Mouse (Mus musculus) ES-Bruce4 (cell line): Measurements from ENCODE around the gene Ap1ar. TPM values are rescaled to one million over a fixed set of nuclear protein-coding genes. Genes with fewer than 3 reads are reported as not detected.

Experiments
- H3K27ac ChIP-seq: 2 replicates; pipeline ENCODE4 v1.5.1; 2012; ENCODE audit warnings: low read length, inconsistent platforms; ENCODE audit not compliant: insufficient read depth
- H3K27me3 ChIP-seq: 2 replicates; pipeline ENCODE4 v1.6.1; 2012; ENCODE audit warnings: mild to moderate bottlenecking, low read length, inconsistent platforms; ENCODE audit not compliant: control insufficient read depth, poor library complexity, insufficient read depth, severe bottlenecking
- H3K36me3 ChIP-seq: 2 replicates; pipeline ENCODE4 v1.6.1; 2012; ENCODE audit warnings: inconsistent platforms, mild to moderate bottlenecking, low read length, moderate library complexity; ENCODE audit not compliant: control insufficient read depth, poor library complexity, insufficient read depth, severe bottlenecking
- H3K4me1 ChIP-seq: one replicate; pipeline ENCODE4 v1.8.1; 2011; ENCODE audit warnings: low read length; ENCODE audit not compliant: control insufficient read depth, insufficient read depth
- H3K4me3 ChIP-seq: 2 replicates; pipeline ENCODE4 v1.5.1; 2011; ENCODE audit warnings: low read depth, mild to moderate bottlenecking, low read length
- H3K9ac ChIP-seq: 2 replicates; pipeline ENCODE4 v1.6.1; 2012; ENCODE audit warnings: low read depth, mild to moderate bottlenecking, inconsistent platforms; ENCODE audit not compliant: poor library complexity, severe bottlenecking
- H3K9me3 ChIP-seq: replicated peaks from 2 replicates; pipeline ENCODE4 v1.6.1; 2012; ENCODE audit warnings: mild to moderate bottlenecking, low read length, inconsistent platforms; ENCODE audit not compliant: control insufficient read depth, poor library complexity, insufficient read depth, severe bottlenecking
- CTCF ChIP-seq: IDR thresholded peaks from one replicate; pipeline ENCODE4 v1.8.1; 2011; ENCODE audit warnings: low read depth, low read length
- EP300 ChIP-seq: IDR thresholded peaks from 2 replicates; pipeline ENCODE4 v1.6.1; 2011; ENCODE audit warnings: low read depth, low read length; ENCODE audit not compliant: insufficient read depth
- POLR2A ChIP-seq: IDR thresholded peaks from one replicate; pipeline ENCODE4 v1.8.1; 2011; ENCODE audit warnings: low read length; ENCODE audit not compliant: insufficient read depth
- polyA plus RNA-seq: library from polyadenylated mRNA; stranded (reverse); fragments of >200 nt; gene quantifications from 2 replicates; pipeline ENCODE4 v1.2.4, GENCODE M21; 2011; ENCODE audit warnings: low read depth; ENCODE audit not compliant: missing spikeins, insufficient read depth, insufficient read length

The Ap1ar gene
- polyA plus RNA-seq, 1 experiment, result 61.7 TPM

DNA sequence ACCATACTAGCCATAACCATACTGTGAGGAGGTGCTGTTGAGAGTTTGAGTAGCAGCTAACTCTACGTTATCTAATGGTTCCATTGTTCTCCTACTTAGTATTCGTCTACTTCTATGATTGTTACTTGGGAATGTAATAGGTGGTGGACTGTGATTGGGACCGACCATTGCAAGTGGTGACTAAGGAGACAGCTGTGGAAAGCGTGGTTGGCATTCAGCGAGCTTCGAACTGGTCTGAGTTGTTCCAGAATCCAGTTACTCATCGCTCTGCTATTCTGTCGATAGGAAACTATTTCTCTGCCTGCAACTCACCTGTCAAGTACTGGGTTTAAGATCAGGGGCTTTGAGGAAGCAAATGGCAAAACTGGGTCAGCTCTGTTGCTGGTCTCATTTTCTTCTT lies 36.2 kb downstream of the Ap1ar start:
- Histone ChIP-seq H3K27ac (no peak overlapping the region), H3K9ac (no peak overlapping the region), H3K27me3 (no peaks in the 10 kb centered on the region; the same call in 1 of the 2 replicates), H3K9me3 (no peaks in the 10 kb centered on the region), H3K4me1 (no peaks in the 10 kb centered on the region), H3K4me3 (no peak overlapping the region), H3K36me3 (no peaks in the 10 kb centered on the region)
- no peak for TF ChIP-seq EP300
- no peak for TF ChIP-seq CTCF
- no peak for TF ChIP-seq POLR2A

- Histone ChIP-seq H3K9me3 (no peaks in the 10 kb centered on the region), H3K4me3 (no peak overlapping the region), H3K27me3 (no peaks in the 10 kb centered on the region; the same call in 1 of the 2 replicates), H3K9ac (no peak overlapping the region), H3K27ac (no peak overlapping the region), H3K36me3 (no peaks in the 10 kb centered on the region), H3K4me1 (no peaks in the 10 kb centered on the region)
- TF ChIP-seq CTCF (no peak), POLR2A (no peak), EP300 (no peak)
Measured at GRCm38 (mm10) chr3:127796271-127796670, 41.1 kb downstream of the Ap1ar start.

- Histone ChIP-seq H3K27me3 (peaks cover 4% of the 10 kb centered on the region), H3K27ac (no peak overlapping the region), H3K4me3 (no peak overlapping the region), H3K36me3 (no peaks in the 10 kb centered on the region), H3K4me1 (no peaks in the 10 kb centered on the region), H3K9me3 (no peaks in the 10 kb centered on the region), H3K9ac (no peak overlapping the region)
- TF ChIP-seq EP300, result no peak
- TF ChIP-seq POLR2A, result no peak
- no peak for TF ChIP-seq CTCF
Measured at GRCm38 (mm10) chr3:127795762-127796161, 41.6 kb downstream of the Ap1ar start.

GRCm38 (mm10) chr3:127793022-127793421 lies 44.3 kb downstream of the Ap1ar start:
- H3K4me1 ChIP-seq, result no peaks in the 10 kb centered on the region
- H3K9me3 ChIP-seq, result no peaks in the 10 kb centered on the region
- no peaks in the 10 kb centered on the region for H3K36me3 ChIP-seq
- no peak overlapping the region for H3K4me3 ChIP-seq
- H3K27me3 ChIP-seq, result peaks cover 20% of the 10 kb centered on the region
- H3K9ac ChIP-seq, result no peak overlapping the region
- no peak overlapping the region for H3K27ac ChIP-seq
- TF ChIP-seq CTCF (no peak), POLR2A (no peak), EP300 (no peak)

- no peak overlapping the region for H3K27ac ChIP-seq
- no peaks in the 10 kb centered on the region for H3K9me3 ChIP-seq
- no peaks in the 10 kb centered on the region for H3K36me3 ChIP-seq
- TF ChIP-seq POLR2A, result no peak
- TF ChIP-seq CTCF, result no peak
- TF ChIP-seq EP300, result no peak
- H3K4me3 ChIP-seq, result no peak overlapping the region
- H3K27me3 ChIP-seq, result peaks cover 21% of the 10 kb centered on the region
- no peak overlapping the region for H3K9ac ChIP-seq
- no peaks in the 10 kb centered on the region for H3K4me1 ChIP-seq
Measured at GRCm38 (mm10) chr3:127791595-127792561, 45.4 kb downstream of the Ap1ar start.

DNA sequence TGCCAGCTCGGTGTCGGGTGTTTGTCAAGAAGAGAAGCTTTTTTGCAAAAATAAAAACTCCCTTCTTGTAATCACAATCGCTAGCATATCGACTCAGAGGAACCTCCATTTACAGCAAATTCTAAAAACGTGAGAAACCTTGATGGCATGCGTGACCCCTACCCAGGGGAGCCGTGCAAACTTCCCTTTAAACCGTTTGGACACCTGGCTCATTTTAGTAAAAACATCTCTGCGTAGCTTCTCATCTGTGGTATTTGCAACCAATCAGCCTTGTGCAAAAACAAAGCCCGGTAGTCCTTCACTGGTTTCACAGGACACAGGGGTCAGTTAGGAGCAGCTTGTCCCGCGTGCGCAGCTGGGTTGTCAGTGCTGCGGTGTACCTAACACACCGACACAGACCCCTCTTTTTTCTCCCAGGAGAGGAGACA lies 46.3 kb downstream of the Ap1ar start:
- Histone ChIP-seq H3K9ac (peak overlapping the region; percentile 18; the same call in 1 of the 2 replicates), H3K27ac (no peak overlapping the region), H3K4me1 (no peaks in the 10 kb centered on the region), H3K36me3 (no peaks in the 10 kb centered on the region), H3K27me3 (peaks cover 21% of the 10 kb centered on the region), H3K9me3 (no peaks in the 10 kb centered on the region), H3K4me3 (no peak overlapping the region)
- TF ChIP-seq CTCF (no peak), EP300 (no peak), POLR2A (no peak)
